In genomic region chr9:78587218-78587883, GRCm38 (mm10) we compare ENCODE assay signal across 9 mouse cellular contexts. TPM values are rescaled to one million over a fixed set of nuclear protein-coding genes. Genes with fewer than 3 reads are reported as not detected.
A peak's percentile ranks its signal among the peaks of the same experiment; 100 is the strongest.
DNase-seq lines count a peak whose midpoint lies in the region; ATAC-seq and TF ChIP-seq lines count a peak whose summit lies in the region.
"Had no signal": no experiment of that assay in that cellular context is flagged by ENCODE, and none has a peak within 500 bp of the region (broad histone marks: within the 10 kb centered on the region; RNA-seq: fewer than 3 reads in every experiment).

No protein-coding gene starts in this region.

- peaks cover 38% of the 10 kb centered on the region for H3K4me1 ChIP-seq in E14TG2a.4 (replicated peaks; ENCODE audit: low read depth, low read length)
- H3K4me1 ChIP-seq in embryonic facial prominence, embryonic 11.5 days (ENCODE audit: control insufficient read depth, insufficient read depth, low read length), result no peaks in the 10 kb centered on the region
- H3K4me1 ChIP-seq in hindbrain, embryonic 16.5 days (ENCODE audit: control insufficient read depth, insufficient read depth, low read depth, low read length), result peaks cover 5% of the 10 kb centered on the region
- 0 out of 2 replicates have a peak, but pooled peaks cover 4% of the 10 kb centered on the region for H3K4me1 ChIP-seq in lung, embryonic 14.5 days (ENCODE audit: insufficient read depth)
- peaks cover 6% of the 10 kb centered on the region; the same call in 1 of the 2 replicates for H3K4me1 ChIP-seq in neural tube, embryonic 14.5 days (ENCODE audit: control insufficient read depth, insufficient read depth, low read length)

- H3K9me3 ChIP-seq in E14TG2a.4 (ENCODE audit: low read length), result no peaks in the 10 kb centered on the region
- H3K9me3 ChIP-seq in embryonic facial prominence, embryonic 11.5 days (replicated peaks; ENCODE audit: control insufficient read depth, low read length), result no peaks in the 10 kb centered on the region
- no peaks in the 10 kb centered on the region for H3K9me3 ChIP-seq in hindbrain, embryonic 16.5 days (ENCODE audit: control insufficient read depth, low read length)
- no peaks in the 10 kb centered on the region for H3K9me3 ChIP-seq in lung, embryonic 14.5 days (ENCODE audit: low read depth, low read length)
- no peaks in the 10 kb centered on the region for H3K9me3 ChIP-seq in neural tube, embryonic 14.5 days (ENCODE audit: control insufficient read depth, low read length)

- H3K4me2 ChIP-seq in embryonic facial prominence, embryonic 11.5 days (ENCODE audit: low read depth, low read length), result peak overlapping the region; percentile 62
- peak overlapping the region; percentile 75 for H3K4me2 ChIP-seq in hindbrain, embryonic 16.5 days (ENCODE audit: low read length)
- H3K4me2 ChIP-seq in lung, embryonic 14.5 days, result peak overlapping the region; percentile 75
- H3K4me2 ChIP-seq in neural tube, embryonic 14.5 days (ENCODE audit: low read depth, low read length), result peak overlapping the region; percentile 41

- peak overlapping the region; percentile 72 for H3K9ac ChIP-seq in embryonic facial prominence, embryonic 11.5 days (replicated peaks; ENCODE audit: low read length)
- H3K9ac ChIP-seq in hindbrain, embryonic 16.5 days (ENCODE audit: low read depth, low read length), result peak overlapping the region; percentile 84
- peak overlapping the region; percentile 65 for H3K9ac ChIP-seq in lung, embryonic 14.5 days
- peak overlapping the region; percentile 68 for H3K9ac ChIP-seq in neural tube, embryonic 14.5 days (replicated peaks; ENCODE audit: low read depth, low read length)

- 3% methylated on average over 31 of the region's 31 CpGs for WGBS in embryonic facial prominence, embryonic 11.5 days
- 3% methylated on average over 30 of the region's 31 CpGs for WGBS in hindbrain, embryonic 16.5 days
- WGBS in lung, embryonic 14.5 days, result 2% methylated on average over 31 of the region's 31 CpGs
- 2% methylated on average over 31 of the region's 31 CpGs for WGBS in neural tube, embryonic 14.5 days

- ATAC-seq in embryonic facial prominence, embryonic 11.5 days (replicated peaks; ENCODE audit: insufficient number of reproducible peaks, low FRiP score, low TSS enrichment, low read depth), result peak; percentile 60; the same call in 1 of the 2 replicates
- ATAC-seq in hindbrain, embryonic 16.5 days, result peak; percentile 85
- ATAC-seq in lung, embryonic 14.5 days (ENCODE audit: insufficient read depth), result peak; percentile 57
- peak; percentile 76 for ATAC-seq in neural tube, embryonic 14.5 days (ENCODE audit: low read depth)

- H3K27ac ChIP-seq in gastrocnemius, adult 2 months, result peak overlapping the region; percentile 85
- H3K27ac ChIP-seq in embryonic facial prominence, embryonic 11.5 days (replicated peaks; ENCODE audit: low read depth, low read length), result peak overlapping the region; percentile 56; the same call in 1 of the 2 replicates
- H3K27ac ChIP-seq in hindbrain, embryonic 16.5 days (ENCODE audit: low read depth, low read length), result peak overlapping the region; percentile 86
- 0 out of 2 replicates have a peak overlapping the region, but pooled peaks have one; percentile 42 for H3K27ac ChIP-seq in lung, embryonic 14.5 days (ENCODE audit: low read depth)
- H3K27ac ChIP-seq in neural tube, embryonic 14.5 days (ENCODE audit: low read depth, low read length), result peak overlapping the region; percentile 78

- H3K4me3 ChIP-seq in gastrocnemius, adult 2 months, result peak overlapping the region; percentile 86
- H3K4me3 ChIP-seq in E14TG2a.4 (replicated peaks; ENCODE audit: low read length), result peak overlapping the region; percentile 85
- peak overlapping the region; percentile 66 for H3K4me3 ChIP-seq in embryonic facial prominence, embryonic 11.5 days (ENCODE audit: low read depth, low read length)
- H3K4me3 ChIP-seq in hindbrain, embryonic 16.5 days (ENCODE audit: low read length), result peak overlapping the region; percentile 84
- peak overlapping the region; percentile 70 for H3K4me3 ChIP-seq in lung, embryonic 14.5 days (ENCODE audit: low read depth, low read length)
- H3K4me3 ChIP-seq in neural tube, embryonic 14.5 days (ENCODE audit: low read depth, low read length), result peak overlapping the region; percentile 61

- TF ChIP-seq CTCF in gastrocnemius, adult 2 months (IDR thresholded peaks at IDR 0.05), result no peak
- no peak for TF ChIP-seq CTCF in E14TG2a.4 (conservative IDR thresholded peaks at IDR 0.05; ENCODE audit: low read length)
- TF ChIP-seq CTCF in lung, embryonic 14.5 days (IDR thresholded peaks at IDR 0.05; ENCODE audit: low read depth), result no peak

- no peak for DNase-seq in gastrocnemius, adult 2 months
- no peak for DNase-seq in gastrocnemius, postnatal 36 days
- no peak for DNase-seq in embryonic facial prominence, embryonic 11.5 days (ENCODE audit: low spot score)
- DNase-seq in lung, embryonic 14.5 days, result peak; percentile 44
- no peak for DNase-seq in spleen, adult 18-20 months

- no peaks in the 10 kb centered on the region for H3K27me3 ChIP-seq in E14TG2a.4 (ENCODE audit: insufficient read depth, low read length)
- no peaks in the 10 kb centered on the region for H3K27me3 ChIP-seq in embryonic facial prominence, embryonic 11.5 days (ENCODE audit: control insufficient read depth, insufficient read depth, low read length)
- no peaks in the 10 kb centered on the region for H3K27me3 ChIP-seq in hindbrain, embryonic 16.5 days (replicated peaks; ENCODE audit: control insufficient read depth, insufficient read depth, low read length)
- no peaks in the 10 kb centered on the region for H3K27me3 ChIP-seq in lung, embryonic 14.5 days (ENCODE audit: insufficient read depth, low read length)
- no peaks in the 10 kb centered on the region for H3K27me3 ChIP-seq in neural tube, embryonic 14.5 days (ENCODE audit: control insufficient read depth, insufficient read depth, low read length)

- no peaks in the 10 kb centered on the region for H3K36me3 ChIP-seq in E14TG2a.4 (ENCODE audit: insufficient read depth, low read length)
- H3K36me3 ChIP-seq in embryonic facial prominence, embryonic 11.5 days (replicated peaks; ENCODE audit: control insufficient read depth, insufficient read depth, low read depth, low read length), result no peaks in the 10 kb centered on the region
- H3K36me3 ChIP-seq in hindbrain, embryonic 16.5 days (ENCODE audit: control insufficient read depth, insufficient read depth, low read length), result no peaks in the 10 kb centered on the region
- H3K36me3 ChIP-seq in lung, embryonic 14.5 days (ENCODE audit: insufficient read depth), result peaks cover 9% of the 10 kb centered on the region; the same call in 1 of the 2 replicates
- H3K36me3 ChIP-seq in neural tube, embryonic 14.5 days (ENCODE audit: control insufficient read depth, insufficient read depth, low read length), result no peaks in the 10 kb centered on the region

- intact Hi-C loops in gastrocnemius, adult 2 months (cut with DNase I), result no loop called here
- intact Hi-C loops in gastrocnemius, postnatal 36 days (cut with DNase I), result no loop called here

RNA-seq across cellular contexts. Expression of gene Slc17a5, which starts 0.5 kb away (rescaled TPM):
- total RNA-seq in gastrocnemius, adult 2 months (2021), result 1 to 10 TPM; 2.7 to 2.8 TPM
- 1 to 10 TPM; 2.7 to 4.0 TPM for total RNA-seq in gastrocnemius, postnatal 36 days (2021)
- 11.8 and 13.8 TPM in 2 replicates for polyA plus RNA-seq in embryonic facial prominence, embryonic 11.5 days (2014; fragmentation: Nextera tagmentation; extraction: Ambion mirVana)
- 15.6 and 15.8 TPM in 2 replicates for polyA plus RNA-seq in hindbrain, embryonic 16.5 days (2015; fragmentation: Nextera tagmentation; extraction: Ambion mirVana)
- polyA plus RNA-seq in lung, embryonic 14.5 days (2014; fragmentation: Nextera tagmentation; extraction: Ambion mirVana), result 12.2 and 12.7 TPM in 2 replicates
- 18.8 and 20.4 TPM in 2 replicates for polyA plus RNA-seq in neural tube, embryonic 14.5 days (2014; fragmentation: Nextera tagmentation; extraction: Ambion mirVana)

RNA-seq across cellular contexts. Expression of gene Cd109, which starts 28.0 kb away (rescaled TPM):
- total RNA-seq in gastrocnemius, adult 2 months (2021), result under 1 TPM; 0.28 to 0.81 TPM
- total RNA-seq in gastrocnemius, postnatal 36 days (2021), result under 1 TPM; 0.46 to 0.81 TPM
- 6.0 and 6.2 TPM in 2 replicates for polyA plus RNA-seq in embryonic facial prominence, embryonic 11.5 days (2014; fragmentation: Nextera tagmentation; extraction: Ambion mirVana)
- 0.95 and 2.0 TPM in 2 replicates for polyA plus RNA-seq in hindbrain, embryonic 16.5 days (2015; fragmentation: Nextera tagmentation; extraction: Ambion mirVana)
- 14.2 and 14.4 TPM in 2 replicates for polyA plus RNA-seq in lung, embryonic 14.5 days (2014; fragmentation: Nextera tagmentation; extraction: Ambion mirVana)
- polyA plus RNA-seq in neural tube, embryonic 14.5 days (2014; fragmentation: Nextera tagmentation; extraction: Ambion mirVana), result 1.3 and 1.9 TPM in 2 replicates
- total RNA-seq: neutrophil, adult 5-6 weeks had no signal
